Mouse (Mus musculus) intestine, embryonic 16.5 days (tissue): ENCODE data around the gene Spg7. TPM values are rescaled to one million over a fixed set of nuclear protein-coding genes. Genes with fewer than 3 reads are reported as not detected.

ENCODE experiments used
- ATAC-seq: fragments of 200-750 bp; cut with Nextera tagmentation; 2 replicates; pipeline ENCODE4 v1.8.0; 2017; ENCODE audit warnings: moderate TSS enrichment, moderate library complexity
- H3K27ac ChIP-seq: fragments of 300-500 bp; sonication (generic); 2 replicates; pipeline ENCODE4 v1.5.1; 2014; ENCODE audit warnings: mild to moderate bottlenecking, low read length
- H3K27me3 ChIP-seq: fragments of 300-500 bp; sonication (generic); replicated peaks from 2 replicates; pipeline ENCODE4 v1.6.1; 2014; ENCODE audit warnings: low read length, control low read depth, mixed read lengths; ENCODE audit not compliant: control insufficient read depth, insufficient read depth
- H3K36me3 ChIP-seq: fragments of 300-500 bp; sonication (generic); 2 replicates; pipeline ENCODE4 v1.6.1; 2014; ENCODE audit warnings: low read length, control low read depth; ENCODE audit not compliant: control insufficient read depth, insufficient read depth
- H3K4me1 ChIP-seq: fragments of 300-500 bp; sonication (generic); 2 replicates; pipeline ENCODE4 v1.6.1; 2014; ENCODE audit warnings: low read length, control low read depth, mixed read lengths; ENCODE audit not compliant: control insufficient read depth, insufficient read depth
- H3K4me2 ChIP-seq: fragments of 300-500 bp; sonication (generic); 2 replicates; pipeline ENCODE4 v1.6.1; 2014; ENCODE audit warnings: low read depth, low read length, control low read depth
- H3K4me3 ChIP-seq: fragments of 300-500 bp; sonication (generic); 2 replicates; pipeline ENCODE4 v1.5.1; 2014; ENCODE audit warnings: mild to moderate bottlenecking, low read length
- H3K9ac ChIP-seq: fragments of 300-500 bp; sonication (generic); 2 replicates; pipeline ENCODE4 v1.6.1; 2014; ENCODE audit warnings: low read depth, low read length
- H3K9me3 ChIP-seq: fragments of 300-500 bp; sonication (generic); 2 replicates; pipeline ENCODE4 v1.6.1; 2016; ENCODE audit warnings: low read length, control low read depth; ENCODE audit not compliant: control insufficient read depth
- WGBS: fragments of 180-500 bp; shearing (Covaris S2); extraction: QIAGEN DNeasy Blood & Tissue Kit; methylation state at CpG from one replicate; pipeline ENCODE4 v1.1.7; 2014; 5-methylcytosine and 5-hydroxymethylcytosine counted together
- polyA plus RNA-seq: library from polyadenylated mRNA; unstranded; fragments of >200 nt; fragmentation: Nextera tagmentation; extraction: Ambion mirVana; gene quantifications from 2 replicates; pipeline ENCODE4 v1.2.1, GENCODE M21; 2015

Spg7 gene
- polyA plus RNA-seq, 1 experiment from 2014 or later, result 54.4 TPM

DNA sequence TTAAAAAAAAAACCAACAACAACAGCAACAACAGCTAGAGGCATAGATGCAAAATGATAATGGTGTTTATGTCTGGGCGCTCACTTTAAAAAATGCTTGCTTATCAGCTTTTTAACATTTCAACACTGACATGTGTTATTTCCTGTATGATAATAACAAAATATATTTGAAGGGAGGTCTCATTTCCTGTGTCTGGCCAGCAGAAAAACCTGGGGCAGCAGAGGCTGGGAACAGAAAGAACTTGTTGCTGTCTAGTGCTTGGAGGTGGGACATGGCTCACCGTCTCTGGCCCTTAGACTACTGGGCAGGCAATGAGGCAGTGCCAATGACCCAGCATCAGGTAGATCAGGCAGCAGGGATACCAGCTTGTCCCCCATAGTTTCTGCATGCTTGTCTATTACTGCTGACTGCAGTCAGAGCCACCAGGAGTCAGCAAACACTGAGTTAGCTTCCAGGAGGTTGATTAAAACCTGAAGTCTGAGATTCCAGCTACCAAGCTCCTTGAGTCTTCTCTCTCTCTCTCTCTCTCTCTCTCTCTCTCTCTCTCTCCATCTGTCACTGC, 51.2 kb downstream of the Spg7 start:
- 47% methylated on average over 2 of the region's 2 CpGs for WGBS
- H3K27ac ChIP-seq, result no peak overlapping the region
- no peak overlapping the region for H3K4me3 ChIP-seq
- ATAC-seq, result no peak
- peaks cover 19% of the 10 kb centered on the region for H3K4me1 ChIP-seq
- H3K4me2 ChIP-seq, result no peak overlapping the region
- H3K36me3 ChIP-seq, result no peaks in the 10 kb centered on the region
- peaks cover 29% of the 10 kb centered on the region for H3K27me3 ChIP-seq
- no peak overlapping the region for H3K9ac ChIP-seq
- H3K9me3 ChIP-seq, result no peaks in the 10 kb centered on the region

DNA sequence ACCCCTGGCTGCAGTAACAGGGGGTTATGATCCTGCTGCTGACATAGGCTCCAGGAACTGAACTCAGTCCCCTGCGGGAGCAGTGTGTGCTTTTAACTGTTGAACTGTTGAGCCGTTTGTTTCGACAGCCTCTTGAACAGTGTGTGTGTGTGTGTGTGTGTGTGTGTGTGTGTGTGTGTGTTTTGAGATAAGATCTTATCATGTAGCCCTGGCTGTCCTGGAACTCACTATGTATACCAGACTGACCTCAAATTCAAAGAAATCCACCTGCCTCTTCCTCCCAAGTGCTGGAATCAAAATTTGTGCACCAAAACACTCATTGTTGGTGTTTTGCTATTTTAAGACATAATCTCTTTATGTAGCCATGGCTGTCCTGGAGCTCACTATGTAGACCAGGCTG, 51.9 kb downstream of the Spg7 start:
- Histone ChIP-seq H3K4me1 (peaks cover 19% of the 10 kb centered on the region), H3K9me3 (no peaks in the 10 kb centered on the region), H3K36me3 (no peaks in the 10 kb centered on the region), H3K27me3 (peaks cover 36% of the 10 kb centered on the region), H3K4me2 (no peak overlapping the region), H3K4me3 (no peak overlapping the region), H3K9ac (no peak overlapping the region), H3K27ac (no peak overlapping the region)
- no peak for ATAC-seq
- WGBS, result 35% methylated on average over 3 of the region's 3 CpGs

DNA sequence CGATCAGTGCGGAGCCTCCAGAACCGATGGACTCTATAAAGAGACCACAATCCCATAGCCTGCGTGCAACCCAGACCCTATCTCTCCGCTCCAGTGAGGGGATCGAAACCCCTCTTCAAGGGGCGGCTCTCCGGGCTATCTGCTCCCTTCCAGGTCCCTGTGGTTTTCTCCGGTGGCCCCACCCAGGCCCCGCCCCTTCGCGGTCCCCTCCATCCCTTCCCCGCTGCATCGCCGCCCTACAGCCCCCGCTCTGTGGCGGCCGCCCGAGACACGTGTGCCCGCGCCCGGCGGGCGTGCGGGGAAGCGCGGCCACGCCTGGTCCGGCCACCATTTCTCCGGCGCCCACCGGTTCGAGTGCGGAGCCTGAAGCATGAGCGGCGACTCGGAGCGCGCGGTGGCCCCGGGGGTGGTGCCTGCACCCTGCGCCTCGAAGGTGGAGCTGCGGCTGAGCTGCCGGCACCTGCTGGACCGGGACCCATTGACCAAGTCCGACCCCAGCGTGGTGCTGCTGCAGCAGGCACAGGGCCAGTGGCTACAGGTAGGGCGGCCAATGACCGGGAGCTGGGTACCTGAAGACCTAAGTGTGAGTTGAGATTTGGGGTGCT, 54.5 kb downstream of the Spg7 start, which contains the start of gene Cpne7:
Gene Cpne7 (plus strand): TSS at position 248 of the 605 bp plus-strand sequence.
- Histone ChIP-seq H3K4me1 (peaks cover 19% of the 10 kb centered on the region), H3K9ac (peak within 1 kb of the TSS; percentile 48), H3K9me3 (no peaks in the 10 kb centered on the region), H3K27ac (no peak within 1 kb of the TSS), H3K4me2 (peak within 1 kb of the TSS; percentile 98), H3K4me3 (peak within 1 kb of the TSS; percentile 48), H3K36me3 (no peaks in the 10 kb centered on the region), H3K27me3 (peaks cover 37% of the 10 kb centered on the region)
- ATAC-seq, result peak; percentile 56; the same call in 1 of the 2 replicates
- 2% methylated on average over 51 of the region's 51 CpGs for WGBS

DNA sequence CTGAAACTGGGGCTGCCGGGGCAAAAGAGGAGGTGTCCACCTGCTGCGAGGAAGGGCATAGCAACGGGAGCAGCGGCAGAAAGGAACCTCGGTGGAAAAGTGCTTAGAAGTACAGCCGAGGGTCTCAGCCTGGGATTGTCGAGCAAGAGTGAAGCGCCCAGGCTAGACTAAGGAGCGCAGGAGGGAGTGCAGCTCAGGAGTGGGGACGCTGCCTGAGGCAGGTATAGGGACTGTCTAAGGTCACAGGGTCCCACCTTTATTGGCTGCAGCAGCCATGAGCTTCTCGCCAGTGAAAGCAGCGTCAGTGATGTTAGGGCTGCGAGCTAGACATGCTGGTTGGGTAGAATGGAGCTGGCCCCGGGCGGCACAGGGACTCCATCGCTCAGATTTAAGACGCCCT, 55.0 kb downstream of the Spg7 start:
- Histone ChIP-seq H3K36me3 (no peaks in the 10 kb centered on the region), H3K27me3 (peaks cover 37% of the 10 kb centered on the region), H3K9me3 (no peaks in the 10 kb centered on the region), H3K4me1 (peaks cover 19% of the 10 kb centered on the region), H3K4me2 (peak overlapping the region; percentile 98), H3K27ac (no peak overlapping the region), H3K9ac (peak overlapping the region; percentile 48), H3K4me3 (peak overlapping the region; percentile 48)
- WGBS, result 3% methylated on average over 17 of the region's 17 CpGs
- peak; percentile 21; the same call in 1 of the 2 replicates for ATAC-seq

DNA sequence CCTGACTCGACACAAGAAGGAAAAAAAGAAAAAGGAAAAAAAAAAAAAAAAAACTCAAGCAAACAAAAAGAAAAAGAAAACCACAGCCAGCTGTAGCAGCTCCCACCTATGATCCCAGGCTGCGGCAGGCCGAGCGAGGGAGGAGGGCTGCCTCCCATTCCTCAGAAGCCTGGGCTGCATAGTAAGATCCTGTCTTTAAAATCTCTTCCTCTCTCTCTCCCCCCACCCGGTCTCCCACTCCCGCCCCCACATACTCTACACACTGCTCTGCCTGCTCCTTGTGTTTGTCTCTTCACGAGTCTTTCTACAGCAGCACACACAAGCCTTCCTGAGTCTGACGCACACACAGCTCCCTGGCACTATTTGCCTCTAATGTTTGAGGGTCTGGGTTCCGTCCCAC, 59.3 kb downstream of the Spg7 start:
- H3K4me3 ChIP-seq, result no peak overlapping the region
- H3K27ac ChIP-seq, result no peak overlapping the region
- no peak overlapping the region for H3K9ac ChIP-seq
- peaks cover 27% of the 10 kb centered on the region for H3K27me3 ChIP-seq
- H3K9me3 ChIP-seq, result no peaks in the 10 kb centered on the region
- no peaks in the 10 kb centered on the region for H3K36me3 ChIP-seq
- no peak overlapping the region for H3K4me2 ChIP-seq
- peaks cover 21% of the 10 kb centered on the region for H3K4me1 ChIP-seq
- no peak for ATAC-seq
- WGBS, result 46% methylated on average over 9 of the region's 9 CpGs

DNA sequence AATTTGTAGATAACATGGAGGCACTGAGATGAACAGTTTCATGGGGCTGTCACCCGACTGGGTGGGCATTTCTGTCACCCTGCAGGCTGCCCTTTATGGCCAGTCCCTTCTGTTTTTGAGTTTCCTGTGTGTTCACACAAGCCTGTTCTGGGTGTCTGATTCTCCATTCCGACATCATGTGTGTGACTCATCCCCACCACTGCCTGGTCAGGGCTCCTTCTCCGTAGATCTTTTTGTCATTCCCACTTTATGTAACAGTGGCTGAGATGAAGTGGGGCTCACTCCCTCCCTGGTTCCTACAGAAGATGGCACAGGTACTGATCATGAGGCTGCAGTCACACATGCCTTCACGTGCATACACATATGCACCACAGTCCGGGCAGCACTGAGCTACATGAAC, 59.9 kb downstream of the Spg7 start:
- WGBS, result 81% methylated on average over 5 of the region's 5 CpGs
- Histone ChIP-seq H3K4me2 (no peak overlapping the region), H3K27ac (no peak overlapping the region), H3K4me3 (no peak overlapping the region), H3K4me1 (peaks cover 15% of the 10 kb centered on the region; the same call in 1 of the 2 replicates), H3K9ac (no peak overlapping the region), H3K27me3 (peaks cover 21% of the 10 kb centered on the region), H3K9me3 (no peaks in the 10 kb centered on the region), H3K36me3 (no peaks in the 10 kb centered on the region)
- ATAC-seq, result no peak

DNA sequence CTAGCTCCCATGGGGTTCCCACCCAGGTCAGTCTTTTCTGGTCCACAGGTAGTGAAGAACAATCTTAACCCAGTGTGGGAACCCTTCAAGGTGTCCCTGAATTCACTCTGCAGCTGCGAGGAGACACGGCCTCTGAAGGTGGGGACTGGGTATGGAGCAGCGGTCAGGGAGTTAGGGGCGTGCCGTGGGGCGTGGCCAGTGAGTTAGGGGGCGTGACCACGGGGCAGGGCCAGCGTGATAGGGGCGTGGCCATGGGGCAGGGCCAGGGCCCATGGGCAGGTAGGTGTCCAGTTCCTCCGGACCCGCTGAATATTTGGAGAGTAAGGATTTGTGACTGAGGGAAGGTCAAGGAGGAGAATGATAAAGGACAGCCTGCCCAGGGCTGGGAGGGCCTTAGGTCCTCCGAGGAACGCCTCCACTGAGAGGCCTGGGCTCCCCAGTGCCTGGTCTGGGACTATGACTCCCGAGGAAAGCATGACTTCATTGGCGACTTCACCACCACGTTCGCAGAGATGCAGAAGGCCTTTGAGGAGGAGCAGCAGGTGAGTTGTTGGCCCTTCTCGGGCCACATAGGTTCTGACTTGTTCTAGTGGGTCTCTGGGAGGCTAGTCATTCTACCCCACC, 63.6 kb downstream of the Spg7 start:
- H3K36me3 ChIP-seq, result no peaks in the 10 kb centered on the region
- H3K27ac ChIP-seq, result no peak overlapping the region
- peak overlapping the region; percentile 29 for H3K4me3 ChIP-seq
- H3K4me1 ChIP-seq, result peaks cover 9% of the 10 kb centered on the region; the same call in 1 of the 2 replicates
- peak; percentile 90 for ATAC-seq
- H3K4me2 ChIP-seq, result peak overlapping the region; percentile 45
- no peaks in the 10 kb centered on the region for H3K27me3 ChIP-seq
- WGBS, result 7% methylated on average over 19 of the region's 19 CpGs
- H3K9ac ChIP-seq, result 0 out of 2 replicates have a peak overlapping the region, but pooled peaks have one; percentile 10
- no peaks in the 10 kb centered on the region for H3K9me3 ChIP-seq

DNA sequence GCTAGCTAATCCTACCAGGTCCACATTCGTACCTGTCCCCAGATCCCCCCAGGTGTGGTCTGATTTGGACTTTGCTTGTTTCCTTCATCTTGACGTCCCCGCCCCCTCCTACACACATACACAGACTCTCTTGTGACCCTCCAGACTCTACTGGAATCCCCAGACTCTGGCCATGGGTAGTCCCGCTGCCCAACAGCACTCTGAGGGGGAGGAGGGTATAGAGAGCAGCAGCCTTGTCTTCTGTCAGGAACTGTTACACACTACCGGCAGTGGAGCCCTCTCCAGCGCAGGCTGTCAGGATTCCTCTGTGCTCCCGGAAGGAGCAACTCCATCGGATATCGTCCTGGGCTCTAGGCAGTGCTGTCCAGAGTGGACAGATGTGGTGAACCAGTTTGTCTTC, 68.3 kb downstream of the Spg7 start:
- Histone ChIP-seq H3K9ac (no peak overlapping the region), H3K9me3 (no peaks in the 10 kb centered on the region), H3K27ac (no peak overlapping the region), H3K4me1 (peaks cover 8% of the 10 kb centered on the region), H3K27me3 (no peaks in the 10 kb centered on the region), H3K36me3 (no peaks in the 10 kb centered on the region), H3K4me2 (no peak overlapping the region), H3K4me3 (no peak overlapping the region)
- WGBS, result 48% methylated on average over 9 of the region's 9 CpGs
- no peak for ATAC-seq

DNA sequence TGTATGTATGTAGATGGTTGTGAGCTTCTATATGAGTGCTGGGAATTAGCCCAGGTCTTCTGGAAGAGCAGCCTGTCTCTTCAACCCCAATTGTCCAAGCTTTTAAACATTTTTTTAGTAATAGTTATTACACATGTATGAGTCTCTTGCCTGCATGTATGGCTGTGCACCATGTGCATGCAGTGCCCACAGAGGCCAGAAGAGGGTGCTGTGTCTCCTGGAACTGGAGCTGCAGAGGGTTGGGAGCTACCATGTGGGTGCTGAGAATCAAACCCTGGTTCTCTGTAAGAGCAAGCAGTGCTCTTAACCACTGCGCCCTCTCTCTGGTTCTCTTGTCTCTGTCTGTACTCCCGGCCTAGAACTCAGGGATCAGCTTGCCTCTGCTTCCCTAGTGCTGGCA, 70.2 kb downstream of the Spg7 start:
- Histone ChIP-seq H3K9ac (no peak overlapping the region), H3K27me3 (no peaks in the 10 kb centered on the region), H3K4me3 (no peak overlapping the region), H3K9me3 (no peaks in the 10 kb centered on the region), H3K27ac (no peak overlapping the region), H3K36me3 (no peaks in the 10 kb centered on the region), H3K4me2 (no peak overlapping the region), H3K4me1 (peaks cover 10% of the 10 kb centered on the region)
- no peak for ATAC-seq
- 94% methylated on average over 2 of the region's 2 CpGs for WGBS
